Mouse (Mus musculus) cerebellum, postnatal 10 days (tissue): Measurements from ENCODE around the gene Gadd45a.

Source experiments
- DNase-seq, 2 experiments: peaks; one replicate each; pipeline ENCODE4 v3.0.0; 2021; ENCODE audit warnings: mixed read lengths in 2 of 2

The Gadd45a gene

DNA sequence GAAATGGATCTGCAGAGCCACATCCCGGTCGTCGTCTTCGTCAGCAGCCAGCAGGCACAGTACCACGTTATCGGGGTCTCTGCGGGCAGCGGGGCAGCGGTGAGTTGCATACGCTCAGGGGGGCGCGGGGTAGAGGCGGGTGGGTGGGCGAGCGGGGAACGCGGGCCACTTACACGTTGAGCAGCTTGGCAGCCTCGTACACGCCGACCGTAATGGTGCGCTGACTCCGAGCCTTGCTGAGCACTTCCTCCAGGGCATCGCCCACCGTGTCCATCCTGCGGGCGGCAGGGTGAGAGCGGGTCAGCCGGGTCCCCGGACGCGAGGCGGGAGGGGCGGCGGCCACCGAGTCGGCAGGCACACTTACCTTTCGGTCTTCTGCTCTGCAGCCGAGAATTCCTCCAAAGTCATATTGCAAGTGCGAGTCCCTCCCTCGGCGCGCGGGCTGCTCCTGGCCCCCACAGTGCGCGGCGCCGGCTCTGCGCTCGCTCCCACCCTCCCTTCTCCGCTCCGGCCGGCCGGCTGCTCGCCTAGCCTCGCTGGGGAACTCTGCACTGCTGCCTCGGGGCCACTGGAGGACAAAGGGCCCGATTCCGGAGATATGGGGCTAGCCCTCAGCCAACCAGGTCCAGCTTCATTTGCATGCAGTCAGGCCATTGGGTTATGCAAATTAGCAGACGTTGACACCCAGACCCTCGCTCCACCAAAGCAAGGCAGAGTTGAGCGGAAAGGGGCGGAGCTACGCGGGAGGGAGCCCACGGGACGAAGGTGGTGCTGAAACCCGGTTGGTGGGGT is at the start of gene Gadd45a:
Gadd45a (minus strand) TSS at position 621 of the 792 bp plus-strand sequence.
- peak; percentile 97 to 99 for DNase-seq

DNA sequence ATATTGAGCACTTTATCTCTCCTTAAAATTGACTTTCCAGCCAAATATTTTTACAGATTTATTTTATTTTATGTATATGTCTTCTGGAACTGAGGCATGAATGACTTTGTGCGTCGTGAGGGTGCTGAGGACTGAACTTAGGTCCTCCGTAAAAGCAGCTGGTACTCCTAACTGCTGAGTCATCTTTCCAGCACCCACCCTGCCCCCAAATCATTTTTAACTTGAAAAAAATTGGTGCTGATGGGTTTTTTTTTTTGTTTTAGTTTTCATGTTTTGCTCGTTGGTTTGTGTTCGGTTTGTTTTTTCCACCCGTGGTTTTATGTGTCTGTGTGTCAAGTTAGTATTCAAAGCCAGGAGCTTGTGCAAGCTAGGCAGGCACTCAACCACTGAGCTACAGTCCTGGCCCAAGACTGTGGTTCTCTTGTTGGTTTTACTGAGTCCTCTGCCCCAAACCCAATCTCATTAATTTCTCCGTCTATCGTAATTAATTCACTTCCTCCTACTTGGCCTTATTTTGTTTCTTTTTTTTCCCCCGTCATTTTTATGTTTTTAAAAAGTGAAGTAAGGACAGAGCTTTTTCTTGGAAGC is 48.7 kb upstream of the Gadd45a start:
- no peak for DNase-seq

DNA sequence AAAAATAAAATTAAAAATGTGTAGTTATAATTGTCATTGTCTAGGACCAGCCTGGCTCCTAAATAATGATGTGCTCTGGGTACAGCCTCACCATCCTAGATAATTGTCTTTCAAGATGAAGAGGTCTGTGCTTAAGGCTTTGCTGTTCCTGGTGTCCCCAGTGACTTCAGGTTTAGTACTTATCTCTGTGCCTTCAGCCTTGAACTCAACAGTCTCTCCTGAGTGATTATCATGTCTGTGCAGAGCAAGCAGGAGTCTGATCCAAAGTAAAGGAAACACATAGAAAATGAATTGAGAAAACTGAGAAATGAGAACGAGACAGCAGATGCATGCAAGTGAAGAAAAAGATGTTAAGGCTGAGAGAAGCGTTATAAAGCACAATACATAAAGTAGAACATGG is 47.2 kb upstream of the Gadd45a start:
- DNase-seq = no peak

DNA sequence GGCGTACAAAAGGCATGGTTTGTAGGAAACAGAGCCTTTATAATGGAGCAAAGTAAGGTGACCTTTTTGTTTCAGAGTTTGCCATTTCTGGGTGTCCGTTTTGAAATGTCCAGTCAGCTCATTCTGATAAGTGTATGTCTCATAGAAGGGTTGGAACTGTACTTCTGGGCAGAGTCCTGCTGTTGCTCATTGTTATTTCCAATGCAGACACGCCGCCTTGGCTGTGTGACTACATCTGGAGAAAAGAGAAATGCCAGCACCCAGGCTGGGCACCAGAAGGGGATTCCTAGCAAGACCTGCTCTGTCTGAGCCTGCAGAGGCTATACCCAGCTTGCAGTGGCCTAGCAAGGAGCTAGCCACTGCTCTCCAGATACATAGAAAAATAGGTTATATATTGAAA is 43.9 kb upstream of the Gadd45a start:
- DNase-seq = no peak

DNA sequence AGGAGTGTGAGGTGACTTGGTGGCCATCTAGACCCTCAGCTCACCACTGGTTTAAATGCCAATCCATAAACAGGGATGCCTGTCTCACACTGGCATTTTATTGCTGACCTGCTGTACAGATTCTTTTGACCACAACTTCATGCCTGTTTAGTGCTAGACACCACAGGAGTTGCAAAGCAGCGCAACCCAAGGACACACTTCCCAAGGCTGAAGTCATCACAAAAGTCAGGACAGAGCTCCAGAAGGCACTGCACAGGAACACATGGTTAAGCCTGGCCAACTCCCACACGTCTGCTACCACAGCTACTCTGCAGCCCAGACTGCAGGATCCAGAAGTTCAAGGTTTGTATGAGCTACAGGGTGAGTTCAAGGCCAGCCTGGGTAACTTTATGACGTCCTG is 40.8 kb upstream of the Gadd45a start:
- DNase-seq = no peak

DNA sequence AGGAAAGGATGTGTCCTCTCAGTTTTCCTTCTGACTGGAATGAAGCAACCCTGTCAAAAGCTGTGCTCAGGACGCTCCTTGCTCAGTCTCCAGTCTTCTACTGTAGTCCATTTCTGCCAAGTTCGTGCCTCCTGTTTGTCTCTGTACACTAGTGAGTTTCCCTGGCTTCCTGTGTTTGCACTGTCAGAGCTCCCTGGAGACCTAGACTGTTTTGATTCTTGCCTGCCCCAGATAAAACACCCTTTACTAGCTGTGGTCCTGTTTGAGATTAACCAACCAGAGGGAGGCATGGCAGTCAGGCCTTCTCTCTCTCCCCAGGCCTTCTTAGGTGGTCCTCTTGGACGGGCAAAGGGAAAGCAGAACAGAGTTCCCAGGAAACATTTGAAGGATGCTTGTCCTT is 40.2 kb upstream of the Gadd45a start:
- no peak for DNase-seq

DNA sequence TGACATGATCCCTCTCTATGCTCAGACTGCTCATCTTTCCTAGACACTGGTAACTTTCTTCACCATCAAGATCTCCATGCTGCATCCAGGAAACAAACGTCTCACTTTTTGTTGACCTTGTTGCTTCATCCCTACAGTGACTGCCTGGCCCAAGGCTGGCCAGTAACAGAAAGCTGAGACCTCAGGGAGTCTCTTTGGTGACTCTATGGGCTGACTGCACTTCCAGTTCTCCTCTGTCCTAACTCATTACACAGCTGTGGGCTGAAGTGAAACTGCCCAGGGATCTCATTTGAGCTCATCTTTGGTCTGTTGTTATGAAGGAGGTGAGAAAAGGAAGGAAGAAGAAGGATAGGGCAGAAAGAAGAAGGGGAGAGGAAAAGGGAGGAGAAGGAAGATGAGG is 39.1 kb upstream of the Gadd45a start:
- DNase-seq = no peak

DNA sequence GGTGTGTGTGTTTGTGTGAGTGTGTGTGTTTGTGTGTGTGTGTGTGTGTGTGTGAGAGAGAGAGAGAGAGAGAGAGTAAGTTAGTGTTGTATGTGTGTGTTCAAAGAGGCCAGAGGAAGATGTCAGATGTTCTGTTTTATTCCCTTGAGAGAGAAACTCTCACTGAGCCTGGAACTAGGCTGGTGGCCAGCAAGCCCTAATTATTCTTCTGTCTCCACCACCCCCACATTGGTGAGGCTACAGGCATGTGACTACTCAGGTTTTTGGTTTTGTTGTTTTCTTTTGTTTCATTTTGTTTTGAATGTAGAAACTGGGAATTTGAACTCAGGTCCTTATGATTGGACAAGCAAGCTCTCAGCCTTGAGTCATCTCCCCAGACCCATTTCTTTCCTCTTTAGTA is 37.6 kb upstream of the Gadd45a start:
- peak in 1 of 2 experiments; percentile 22 for DNase-seq

DNA sequence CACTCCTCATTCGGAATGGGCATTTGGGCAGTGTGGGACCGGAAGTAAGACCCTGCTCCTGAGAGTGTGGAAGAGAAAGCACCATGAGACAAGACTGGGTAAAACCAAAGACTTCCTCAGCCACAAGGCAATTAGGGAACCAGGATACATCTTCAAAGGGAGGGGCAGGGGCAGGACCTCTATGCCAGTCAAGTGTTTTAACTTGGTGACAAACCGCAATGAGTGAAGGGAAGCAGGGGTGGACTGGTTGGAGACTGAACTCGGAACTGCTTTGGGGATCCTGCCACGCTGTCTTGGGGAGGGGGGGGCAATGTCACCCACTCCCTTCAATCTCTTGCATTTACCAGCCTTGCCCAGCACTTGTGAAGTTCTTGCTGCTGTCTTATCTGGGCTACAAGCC is 36.7 kb upstream of the Gadd45a start:
- DNase-seq = no peak

DNA sequence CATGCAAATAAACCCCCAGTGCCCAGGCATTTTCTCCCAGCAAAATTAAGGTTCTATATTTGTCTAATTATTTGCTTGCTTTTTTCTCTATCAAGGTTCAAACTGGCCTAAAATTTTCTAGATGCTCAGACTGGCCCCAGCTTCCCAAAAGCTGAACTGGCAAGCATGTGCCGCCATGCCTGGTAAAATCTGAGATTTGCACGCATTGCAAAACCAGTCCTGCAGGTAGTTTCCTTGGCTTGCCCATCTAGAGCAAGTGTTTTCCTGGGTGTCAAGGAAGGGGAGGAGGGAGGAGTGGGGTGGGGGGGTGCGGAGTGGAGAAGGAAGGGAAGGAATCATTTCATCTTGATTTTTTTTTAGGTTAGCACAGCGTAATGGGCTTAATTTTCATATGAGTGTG is 36.2 kb upstream of the Gadd45a start:
- no peak for DNase-seq

DNA sequence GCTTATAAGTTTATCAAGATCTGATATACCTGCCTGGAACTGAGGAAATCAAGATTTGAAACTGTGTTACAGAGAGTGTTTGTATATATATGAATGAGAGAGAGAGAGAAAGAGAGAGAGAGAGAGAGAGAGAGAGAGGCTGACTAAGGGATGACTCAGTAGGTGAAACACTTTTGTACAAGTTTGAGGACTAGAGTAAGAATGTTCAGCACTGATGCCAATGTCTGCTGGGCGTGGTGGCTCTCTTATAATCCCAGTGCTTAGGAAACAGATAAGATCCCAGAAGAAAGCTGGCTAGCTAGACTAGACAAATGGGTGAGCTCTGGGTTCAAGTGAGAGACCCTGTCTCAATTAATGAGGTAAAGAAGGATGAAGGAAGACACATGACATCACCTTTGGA is 34.4 kb upstream of the Gadd45a start:
- DNase-seq = no peak

DNA sequence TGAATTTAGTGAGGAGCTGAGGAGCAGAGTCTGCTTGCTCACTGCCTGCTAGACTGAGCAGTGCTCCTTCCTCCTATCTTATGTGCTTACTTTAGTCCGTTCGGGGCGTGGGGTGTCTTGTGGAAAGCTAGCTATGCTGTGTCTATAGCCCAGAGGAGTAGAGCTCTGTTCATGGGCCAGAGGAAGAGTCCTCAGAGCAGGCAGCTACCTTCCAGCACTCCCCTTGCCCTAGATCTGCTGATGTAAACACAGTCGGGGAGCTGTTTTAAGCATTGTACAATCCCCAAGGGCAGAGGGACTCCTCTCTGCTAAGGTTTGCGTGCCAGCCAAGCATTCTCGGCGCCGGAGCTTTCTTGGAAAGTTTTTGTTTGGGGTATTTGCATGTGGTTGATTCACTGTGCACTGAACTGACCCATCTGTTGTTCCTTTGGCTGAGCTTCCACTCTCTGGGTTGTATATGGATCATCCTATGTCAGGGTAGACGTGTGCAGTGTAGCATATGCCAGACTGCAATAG is 32.6 kb upstream of the Gadd45a start:
- DNase-seq = peak in 1 of 2 experiments; percentile 13

DNA sequence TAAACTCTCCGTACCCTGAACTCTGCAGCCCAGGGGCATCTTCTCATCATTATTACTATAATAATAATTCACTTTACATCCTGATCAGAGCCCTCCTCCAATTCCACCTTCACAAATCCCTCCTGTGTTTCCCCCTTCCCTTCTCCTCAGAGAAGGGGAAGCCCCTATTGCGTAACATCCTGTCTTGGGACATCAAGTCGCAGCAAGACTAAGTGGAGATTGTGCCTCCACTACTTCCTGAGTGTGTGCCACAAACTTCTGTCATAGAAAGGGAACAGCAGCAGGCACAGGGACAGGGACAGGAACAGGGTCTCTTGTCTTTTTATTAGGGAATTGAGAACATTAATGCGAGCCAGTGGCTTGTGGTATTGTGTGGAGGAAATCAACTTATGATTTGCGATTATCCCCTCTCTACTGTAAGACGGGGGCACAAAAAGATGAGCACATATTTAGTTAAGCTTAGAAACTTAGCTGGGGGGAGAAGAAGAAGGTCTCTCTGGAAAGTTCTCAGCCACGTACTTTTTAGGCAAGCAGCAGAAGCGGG is 32.0 kb upstream of the Gadd45a start:
- no peak for DNase-seq

DNA sequence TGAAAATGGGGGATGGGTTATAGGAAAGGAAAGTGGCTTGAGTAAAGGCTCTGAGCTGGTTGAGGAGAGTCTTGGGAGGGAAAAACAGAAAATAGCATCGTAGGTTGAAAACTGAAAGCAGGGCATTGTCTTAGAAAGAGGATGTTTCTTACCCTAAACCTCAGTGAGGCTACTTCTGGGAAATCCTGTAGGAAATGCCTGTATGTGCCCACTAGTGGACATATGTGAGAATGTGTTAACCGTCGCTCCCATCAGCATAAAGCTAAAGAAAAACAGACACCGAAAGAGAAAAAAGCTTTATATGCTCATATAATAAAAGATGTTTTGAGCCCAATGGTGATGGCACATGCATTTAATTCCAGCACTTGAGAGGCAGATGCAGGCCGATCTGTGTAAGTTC is 22.8 kb upstream of the Gadd45a start:
- DNase-seq = no peak

DNA sequence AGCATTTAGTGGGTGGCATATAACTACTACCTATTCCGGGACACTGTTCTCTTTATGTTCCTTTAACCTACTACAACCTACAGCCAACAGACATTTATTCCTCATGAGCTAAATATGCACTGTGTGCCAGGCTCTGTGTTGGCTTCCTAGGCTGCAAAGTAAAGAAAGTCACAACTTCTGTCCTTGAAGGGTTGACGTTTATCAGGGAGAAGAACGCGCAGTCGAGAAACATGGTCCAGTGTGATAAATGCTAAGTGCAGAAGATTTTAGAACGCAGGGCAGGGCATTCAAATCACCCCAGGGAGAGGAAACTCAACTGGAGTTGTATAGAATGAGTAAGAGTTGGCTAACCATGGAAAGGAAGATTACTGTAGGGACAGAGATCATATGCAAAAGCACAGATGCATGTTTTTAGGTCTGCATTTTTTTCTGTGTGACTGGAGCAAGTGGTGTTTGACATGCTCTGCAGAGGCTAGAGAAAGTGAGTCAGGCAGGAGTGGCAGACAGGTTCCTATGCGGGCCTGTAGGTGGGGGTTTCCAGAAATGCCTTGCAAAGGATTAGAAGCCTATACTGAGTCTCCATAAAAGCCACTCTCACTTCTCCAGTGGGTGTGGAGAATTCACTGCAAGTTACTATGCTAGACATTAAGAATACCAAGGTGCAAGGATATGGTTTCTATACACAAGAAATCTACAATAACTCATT is 20.9 kb upstream of the Gadd45a start:
- no peak for DNase-seq

DNA sequence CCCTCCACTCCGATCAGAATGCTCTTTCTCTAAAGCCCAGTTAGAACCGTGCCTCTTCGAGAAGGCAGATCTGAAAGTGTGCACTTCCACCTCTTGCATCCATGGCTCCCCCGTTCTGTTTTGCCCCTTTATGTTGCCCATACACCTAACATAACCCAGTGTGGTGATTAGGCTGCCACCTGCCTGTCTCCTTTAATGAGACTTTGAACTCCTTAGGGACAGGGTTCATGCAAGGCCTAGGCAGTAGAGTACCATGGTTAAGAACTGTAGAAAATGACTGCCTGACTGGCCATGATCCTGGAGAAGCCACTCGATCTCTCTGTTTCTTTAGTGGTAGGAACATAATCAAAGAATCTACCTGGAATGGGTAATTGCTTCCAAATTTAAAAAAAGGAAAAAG is 20.3 kb upstream of the Gadd45a start:
- no peak for DNase-seq

DNA sequence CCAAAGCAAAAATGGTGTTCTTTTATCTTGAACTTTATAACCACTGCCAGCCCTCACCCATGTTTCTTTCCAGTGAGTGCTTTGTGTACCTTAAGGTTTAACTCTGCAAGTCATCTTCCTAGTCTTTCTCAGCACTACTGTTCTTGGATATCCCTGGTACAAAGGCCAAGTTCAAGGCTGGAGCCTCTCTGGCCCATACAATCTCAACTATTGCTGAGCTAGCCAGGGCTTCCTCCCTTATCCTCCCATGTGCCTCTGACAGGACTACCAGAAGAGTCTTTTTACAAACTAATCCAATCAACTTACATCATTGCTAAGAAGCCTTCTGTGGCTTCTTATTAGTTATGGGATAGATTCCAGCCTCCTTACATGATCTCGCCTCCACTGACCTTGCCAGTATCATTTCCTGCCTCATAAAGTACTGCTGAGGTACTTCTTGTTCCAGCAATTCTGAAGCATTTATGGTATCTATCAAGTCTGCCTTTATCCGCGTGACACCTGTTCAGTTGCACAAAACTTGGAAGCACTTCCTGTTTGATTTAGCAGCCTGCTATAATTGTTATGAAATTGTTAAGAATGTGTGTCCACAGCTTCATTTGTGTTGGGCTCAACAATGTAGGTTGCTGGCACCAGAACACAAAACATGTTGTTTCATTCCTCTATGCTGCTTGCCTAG is 19.8 kb upstream of the Gadd45a start:
- no peak for DNase-seq

DNA sequence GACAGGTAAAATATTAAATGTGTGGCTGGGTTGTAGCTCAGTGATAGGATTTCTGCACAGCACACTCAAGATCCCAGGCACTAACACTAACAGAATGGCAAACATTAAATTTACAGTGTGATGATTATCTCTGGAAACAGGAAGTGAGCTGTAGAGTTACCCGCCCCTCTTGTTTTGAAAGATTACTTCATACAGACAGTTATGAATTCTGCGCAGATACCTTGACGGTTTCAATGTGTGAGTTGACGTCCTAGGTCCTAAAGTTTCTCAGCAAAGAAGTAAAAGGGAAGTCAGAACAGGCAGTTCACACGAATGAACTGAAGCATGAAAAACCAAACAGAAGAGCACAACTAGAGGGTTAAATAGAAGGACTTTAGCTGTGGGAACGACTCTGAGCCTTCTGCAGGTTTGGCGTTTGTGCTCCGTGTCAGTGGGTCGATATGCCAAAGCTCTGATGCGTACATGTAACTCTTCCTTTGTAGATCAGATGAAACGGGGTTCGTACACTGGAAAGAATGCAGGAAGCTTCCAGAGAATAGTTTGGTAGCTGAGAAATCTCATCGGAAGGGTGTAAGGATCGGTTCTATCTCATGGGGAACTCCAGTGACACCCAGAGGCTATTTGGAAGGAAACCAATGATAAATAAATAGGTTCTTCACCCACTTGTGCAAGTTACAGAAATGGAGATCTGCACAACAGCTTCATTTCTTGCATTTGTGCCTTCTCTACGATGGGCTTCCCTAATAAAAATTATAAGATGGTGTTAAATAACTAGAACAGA is 19.0 kb upstream of the Gadd45a start:
- DNase-seq = no peak

DNA sequence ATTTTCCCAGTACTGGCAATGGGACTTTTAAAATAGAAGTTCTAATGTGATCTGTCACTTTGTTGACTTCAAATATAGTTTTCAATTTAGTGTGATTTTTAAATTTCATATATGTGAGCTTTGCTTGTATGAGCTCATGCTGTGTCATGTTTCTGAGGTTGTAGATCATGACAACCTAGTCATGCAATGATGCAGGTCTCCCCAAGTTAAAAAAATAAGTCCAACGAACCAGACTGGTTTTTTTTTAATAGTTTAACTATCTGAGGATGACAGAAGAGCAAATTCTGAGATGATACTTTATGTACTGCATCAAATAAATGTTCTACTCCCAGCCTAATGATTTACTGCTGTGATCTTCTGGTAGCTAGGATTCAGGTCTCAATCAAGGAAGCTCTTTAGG is 12.8 kb upstream of the Gadd45a start:
- DNase-seq = no peak

DNA sequence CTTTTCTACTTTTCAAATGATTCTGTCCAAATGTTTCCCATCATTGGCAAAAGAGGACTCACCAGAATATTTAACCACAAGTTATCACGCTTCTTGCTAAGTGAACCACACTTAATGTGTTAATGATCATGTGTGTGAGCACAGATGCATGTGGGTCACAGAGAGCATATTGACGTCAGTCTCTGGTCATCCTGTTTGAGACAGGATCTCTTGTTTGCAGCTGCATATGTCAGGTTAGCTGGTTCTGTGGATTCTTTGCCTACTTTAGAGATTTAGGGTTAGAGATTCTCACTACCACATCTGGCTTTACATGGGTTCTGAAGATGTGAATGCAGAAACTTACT is 12.4 kb upstream of the Gadd45a start:
- DNase-seq = no peak

DNA sequence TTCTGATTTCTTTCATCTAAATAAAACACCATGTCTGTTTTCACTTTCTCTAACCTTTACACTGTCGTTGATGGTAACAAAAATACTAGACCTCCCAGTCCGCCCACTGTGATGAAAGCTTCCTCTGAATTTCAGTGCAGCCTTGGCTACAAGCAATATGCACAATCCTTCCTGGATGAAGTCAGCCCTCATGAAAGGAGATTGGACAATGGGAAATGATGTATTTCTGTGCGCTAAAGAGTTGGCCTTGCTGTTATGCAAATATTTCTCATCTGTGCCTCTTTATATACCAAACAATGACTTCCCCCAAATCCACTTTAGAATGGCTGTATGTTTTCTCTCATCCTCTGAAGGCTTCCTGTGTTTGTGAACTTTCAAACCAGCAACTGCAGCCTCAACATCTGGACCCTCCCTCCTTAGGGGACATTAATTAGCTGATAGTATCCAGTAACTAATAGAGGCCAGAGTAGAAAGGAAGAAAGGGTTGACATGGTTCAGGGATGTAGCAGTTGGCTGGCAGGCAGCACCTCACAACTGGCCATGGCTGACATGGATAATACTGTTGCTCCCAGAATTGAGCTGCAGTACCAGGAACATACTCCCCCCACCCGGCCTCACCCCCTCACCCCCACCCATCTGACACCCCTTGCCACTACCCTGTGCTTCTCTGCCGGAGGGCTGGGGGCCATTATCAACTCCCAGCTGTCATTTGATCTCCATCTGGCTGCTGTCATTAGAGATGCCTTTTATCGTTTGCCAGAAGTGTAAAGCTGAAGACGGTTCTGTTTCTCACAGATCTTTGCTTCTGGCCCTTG is 11.8 kb upstream of the Gadd45a start:
- DNase-seq = peak; percentile 27 to 29
